Mouse (Mus musculus) lung, adult 2 months (tissue): ENCODE results near the gene Churc1.

Source experiments
- CTCF ChIP-seq: fragments of 200-500 bp; IDR thresholded peaks from 2 replicates; pipeline ENCODE4 v1.5.1; 2011; ENCODE audit warnings: mild to moderate bottlenecking, low read length, control low read depth; ENCODE audit not compliant: insufficient read depth
- POLR2A ChIP-seq: fragments of 200-500 bp; IDR thresholded peaks from 2 replicates; pipeline ENCODE4 v1.6.1; 2011; ENCODE audit warnings: low read depth, mild to moderate bottlenecking, control low read depth, low read length, borderline replicate concordance; ENCODE audit errors: extremely low read depth

- TF ChIP-seq POLR2A (no peak), CTCF (no peak)
These were observed 9.3 kb downstream of the Churc1 start for GRCm38 (mm10) chr12:76774652-76775051.
